Mouse (Mus musculus): ENCODE measurements around the gene Cnr2. TPM values are rescaled to one million over a fixed set of nuclear protein-coding genes. Genes with fewer than 3 reads are reported as not detected.

Gene Cnr2
- total RNA-seq, 2 experiments from 2014 or later: 0.09 TPM; not detected in 1

GRCm38 (mm10) chr4:135949911-135950310 lies 54.7 kb downstream of the Cnr2 start:
- DNase-seq (ENCODE audit: low spot score in 2 of 2): no peak
- intact Hi-C loops (cut with DNase I): no loop called here

- intact Hi-C loops (cut with DNase I): no loop called here
- no peak for DNase-seq (ENCODE audit: low spot score in 2 of 2)
Observed at GRCm38 (mm10) chr4:135950365-135950764, 55.2 kb downstream of the Cnr2 start.

- intact Hi-C loops (cut with DNase I): no loop called here
- DNase-seq (ENCODE audit: low spot score in 2 of 2): no peak
Observed at GRCm38 (mm10) chr4:135951505-135951904, 56.3 kb downstream of the Cnr2 start.

GRCm38 (mm10) chr4:135953179-135953578 lies 58.0 kb downstream of the Cnr2 start:
- no peak for DNase-seq (ENCODE audit: low spot score in 2 of 2)
- intact Hi-C loops (cut with DNase I): no loop called here

- intact Hi-C loops (cut with DNase I): no loop called here
- peak; percentile 81 for DNase-seq (ENCODE audit: low spot score in 2 of 2)
Observed at GRCm38 (mm10) chr4:135954241-135954640, 59.0 kb downstream of the Cnr2 start.

- DNase-seq (ENCODE audit: low spot score in 2 of 2): no peak
- intact Hi-C loops (cut with DNase I): no loop called here
Observed at GRCm38 (mm10) chr4:135955886-135956285, 60.7 kb downstream of the Cnr2 start.

GRCm38 (mm10) chr4:135958354-135958753 lies 63.2 kb downstream of the Cnr2 start:
- intact Hi-C loops (cut with DNase I): no loop called here

GRCm38 (mm10) chr4:135960717-135961116 lies 65.5 kb downstream of the Cnr2 start:
- intact Hi-C loops (cut with DNase I): loop anchor here (5.0 kb wide), 1 partner anchor 68 kb away; no protein-coding TSS in a partner anchor
- DNase-seq (ENCODE audit: low spot score in 2 of 2): peak; percentile 82 to 87

More at GRCm38 (mm10) chr4:135958354-135958753, 63.2 kb downstream of the Cnr2 start:
- no peak for DNase-seq (ENCODE audit: low spot score in 2 of 2)

GRCm38 (mm10) chr4:135961709-135962108 lies 66.5 kb downstream of the Cnr2 start:
- intact Hi-C loops (cut with DNase I): loop anchor here (5.0 kb wide), 1 partner anchor 69 kb away; no protein-coding TSS in a partner anchor
- no peak for DNase-seq (ENCODE audit: low spot score in 2 of 2)

GRCm38 (mm10) chr4:135962198-135962597 lies 67.0 kb downstream of the Cnr2 start:
- DNase-seq (ENCODE audit: low spot score in 2 of 2): no peak
- intact Hi-C loops (cut with DNase I): loop anchor here (5.0 kb wide), 1 partner anchor 70 kb away; no protein-coding TSS in a partner anchor

GRCm38 (mm10) chr4:135962946-135963345 lies 67.8 kb downstream of the Cnr2 start:
- intact Hi-C loops (cut with DNase I): loop anchor here (5.0 kb wide), 1 partner anchor 71 kb away; no protein-coding TSS in a partner anchor
- DNase-seq (ENCODE audit: low spot score in 2 of 2): no peak

- intact Hi-C loops (cut with DNase I): loop anchor here (5.0 kb wide), 1 partner anchor 71 kb away; no protein-coding TSS in a partner anchor
- DNase-seq (ENCODE audit: low spot score in 2 of 2): peak; percentile 94 to 95
Observed at GRCm38 (mm10) chr4:135963457-135964193, 68.4 kb downstream of the Cnr2 start, which contains the start of gene Gale. Gale (plus strand) TSS chr4:135963727.

- intact Hi-C loops (cut with DNase I): loop anchor here (5.0 kb wide), 1 partner anchor 72 kb away; no protein-coding TSS in a partner anchor
- DNase-seq (ENCODE audit: low spot score in 2 of 2): peak; percentile 45 to 71
Observed at GRCm38 (mm10) chr4:135964426-135964825, 69.2 kb downstream of the Cnr2 start.

- intact Hi-C loops (cut with DNase I): no loop called here
Observed at GRCm38 (mm10) chr4:135965113-135965512, 69.9 kb downstream of the Cnr2 start.

GRCm38 (mm10) chr4:135966283-135966682 lies 71.1 kb downstream of the Cnr2 start:
- DNase-seq (ENCODE audit: low spot score in 2 of 2): no peak
- intact Hi-C loops (cut with DNase I): no loop called here

More at GRCm38 (mm10) chr4:135965113-135965512, 69.9 kb downstream of the Cnr2 start:
- no peak for DNase-seq (ENCODE audit: low spot score in 2 of 2)

- DNase-seq (ENCODE audit: low spot score in 2 of 2): no peak
- intact Hi-C loops (cut with DNase I): no loop called here
Observed at GRCm38 (mm10) chr4:135967086-135967760, 72.0 kb downstream of the Cnr2 start.

- intact Hi-C loops (cut with DNase I): no loop called here
- no peak for DNase-seq (ENCODE audit: low spot score in 2 of 2)
Observed at GRCm38 (mm10) chr4:135968271-135968869, 73.2 kb downstream of the Cnr2 start.

GRCm38 (mm10) chr4:135969070-135969750 lies 74.0 kb downstream of the Cnr2 start:
- intact Hi-C loops (cut with DNase I): no loop called here

More at GRCm38 (mm10) chr4:135969070-135969750, 74.0 kb downstream of the Cnr2 start:
- no peak for DNase-seq (ENCODE audit: low spot score in 2 of 2)

Data from left cerebral cortex, postnatal 14 days (tissue).